Mouse (Mus musculus): ENCODE data around the gene Fgfr2. TPM values are rescaled to one million over a fixed set of nuclear protein-coding genes. Genes with fewer than 3 reads are reported as not detected.
A peak's percentile ranks its signal among the peaks of the same experiment; 100 is the strongest.

Fgfr2 gene
- polyA plus RNA-seq, 1 experiment from 2014 or later: 123 TPM

DNA sequence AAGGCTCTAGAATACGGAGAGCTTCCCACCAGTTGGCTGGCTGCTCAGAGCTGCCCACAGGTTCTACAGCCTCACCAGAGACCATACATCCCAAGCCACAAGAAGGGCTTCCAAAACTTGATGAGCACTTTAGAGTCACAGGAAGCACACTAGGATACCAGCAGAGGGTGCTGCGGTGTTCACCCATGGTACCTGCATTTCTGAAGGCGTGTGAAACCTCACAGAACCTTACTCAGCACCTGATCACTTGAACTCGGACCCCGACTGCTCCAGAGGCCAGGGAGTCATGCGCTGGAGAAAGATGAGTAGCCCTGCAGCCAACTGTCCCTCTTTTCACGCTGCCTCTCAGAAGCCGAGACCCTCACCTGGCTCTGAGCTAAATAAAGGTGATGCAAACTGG, 129.0 kb downstream of the Fgfr2 start:
- Histone ChIP-seq H3K4me1 (no peaks in the 10 kb centered on the region), H3K9me3 (no peaks in the 10 kb centered on the region), H3K27ac (no peak overlapping the region), H3K4me3 (no peak overlapping the region), H3K9ac (no peak overlapping the region), H3K27me3 (no peaks in the 10 kb centered on the region), H3K36me3 (peaks cover 89% of the 10 kb centered on the region), H3K4me2 (replicated peaks) (no peak overlapping the region)
- no peak for ATAC-seq (ENCODE audit: low FRiP score, low read depth)
- WGBS: 88% methylated on average over 8 of the region's 8 CpGs

DNA sequence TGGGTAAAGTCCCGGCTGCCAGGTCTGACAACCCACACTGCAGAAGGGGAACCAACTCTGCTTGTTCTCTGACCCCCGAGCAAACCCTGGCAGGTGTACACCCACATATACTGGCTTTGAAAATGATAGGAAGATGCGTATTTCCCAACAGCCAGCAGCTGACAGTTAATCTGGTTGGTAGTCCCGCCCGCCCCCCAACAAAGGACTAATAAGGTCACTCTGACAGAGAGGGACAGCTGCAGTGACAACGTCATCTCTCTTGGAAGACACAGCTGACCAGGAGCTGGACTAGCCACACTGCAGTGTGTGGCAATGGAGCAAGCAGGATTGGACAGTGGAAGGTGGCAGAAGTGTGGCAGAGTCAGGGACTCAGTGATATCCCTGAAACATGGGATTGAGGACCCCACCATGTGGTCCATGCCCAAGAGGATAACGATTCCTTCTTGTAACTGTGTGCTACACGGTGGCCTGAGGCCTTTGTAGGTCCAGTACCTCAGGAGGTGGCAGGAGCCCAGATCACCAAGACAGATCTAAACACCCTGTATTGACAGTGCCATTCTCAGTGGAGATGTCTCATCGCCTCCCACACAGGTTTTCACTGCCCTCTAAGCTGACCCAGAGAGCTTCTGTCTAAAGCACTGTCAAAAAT, 130.1 kb downstream of the Fgfr2 start:
- H3K4me3 ChIP-seq: no peak overlapping the region
- 85% methylated on average over 9 of the region's 9 CpGs for WGBS
- no peaks in the 10 kb centered on the region for H3K27me3 ChIP-seq
- H3K36me3 ChIP-seq: peaks cover 88% of the 10 kb centered on the region
- no peak overlapping the region for H3K27ac ChIP-seq
- H3K9ac ChIP-seq: no peak overlapping the region
- H3K4me2 ChIP-seq (replicated peaks): no peak overlapping the region
- peak; percentile 75; the same call in 1 of the 2 replicates for ATAC-seq (ENCODE audit: low FRiP score, low read depth)
- H3K9me3 ChIP-seq: no peaks in the 10 kb centered on the region
- H3K4me1 ChIP-seq: no peaks in the 10 kb centered on the region

DNA sequence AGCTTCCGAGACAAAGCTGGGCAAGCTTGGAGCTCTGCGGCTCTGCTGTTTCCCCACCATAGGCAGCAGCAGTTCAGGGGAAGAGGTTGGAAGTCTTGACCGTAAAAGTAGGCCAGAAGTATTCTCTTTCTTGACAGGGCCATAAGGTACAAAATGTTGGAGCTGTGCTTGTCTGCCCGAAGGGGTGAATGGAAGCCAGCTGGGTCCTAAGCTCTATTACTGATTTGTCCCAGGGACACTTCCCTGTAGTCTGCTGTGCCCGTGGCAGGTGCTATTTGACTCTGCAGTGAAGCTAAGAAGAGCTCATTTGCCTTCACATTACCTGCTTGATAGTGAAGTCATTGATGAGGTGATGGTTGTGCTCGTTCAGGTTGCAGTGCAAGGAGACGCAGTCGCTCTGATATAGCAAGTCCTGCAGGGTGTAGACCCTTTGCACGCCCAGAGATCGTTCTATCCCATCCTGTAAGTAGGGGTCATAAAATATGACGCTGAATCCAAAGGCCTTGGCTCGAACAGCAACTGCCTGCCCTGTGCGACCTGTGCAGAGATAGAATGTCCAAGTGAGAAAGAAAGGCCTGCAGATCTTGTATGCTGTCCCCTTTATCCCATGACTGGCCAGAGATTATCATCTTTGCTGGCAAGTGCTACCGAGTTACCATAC, 131.8 kb downstream of the Fgfr2 start:
- no peaks in the 10 kb centered on the region for H3K9me3 ChIP-seq
- no peak overlapping the region for H3K27ac ChIP-seq
- no peak overlapping the region for H3K4me2 ChIP-seq (replicated peaks)
- H3K27me3 ChIP-seq: no peaks in the 10 kb centered on the region
- H3K4me1 ChIP-seq: no peaks in the 10 kb centered on the region
- WGBS: 85% methylated on average over 14 of the region's 14 CpGs
- no peak overlapping the region for H3K9ac ChIP-seq
- ATAC-seq (ENCODE audit: low FRiP score, low read depth): no peak
- H3K4me3 ChIP-seq: no peak overlapping the region
- peaks cover 80% of the 10 kb centered on the region for H3K36me3 ChIP-seq

DNA sequence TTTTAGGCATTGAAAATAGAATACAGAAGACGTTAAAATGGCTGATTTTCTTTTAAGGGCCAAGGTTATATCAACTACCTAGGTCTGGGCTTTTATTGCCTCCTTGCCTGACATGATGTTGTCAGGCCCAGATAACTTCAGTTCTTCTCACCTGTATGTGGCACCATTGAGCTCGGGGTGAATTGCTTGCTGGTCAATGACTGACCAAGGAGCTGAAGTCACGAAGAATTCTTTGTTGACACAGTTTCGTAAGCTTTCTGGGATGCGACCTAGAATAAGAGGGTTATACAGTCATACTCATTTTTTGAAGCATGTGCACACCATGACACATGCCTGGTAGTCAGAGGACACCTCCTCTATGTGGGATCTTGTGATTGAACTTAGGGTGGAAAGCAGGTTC, 133.3 kb downstream of the Fgfr2 start:
- 90% methylated on average over 5 of the region's 5 CpGs for WGBS
- Histone ChIP-seq H3K4me1 (no peaks in the 10 kb centered on the region), H3K9me3 (no peaks in the 10 kb centered on the region), H3K27ac (no peak overlapping the region), H3K9ac (no peak overlapping the region), H3K36me3 (peaks cover 77% of the 10 kb centered on the region), H3K4me3 (no peak overlapping the region), H3K27me3 (no peaks in the 10 kb centered on the region), H3K4me2 (replicated peaks) (no peak overlapping the region)
- no peak for ATAC-seq (ENCODE audit: low FRiP score, low read depth)

DNA sequence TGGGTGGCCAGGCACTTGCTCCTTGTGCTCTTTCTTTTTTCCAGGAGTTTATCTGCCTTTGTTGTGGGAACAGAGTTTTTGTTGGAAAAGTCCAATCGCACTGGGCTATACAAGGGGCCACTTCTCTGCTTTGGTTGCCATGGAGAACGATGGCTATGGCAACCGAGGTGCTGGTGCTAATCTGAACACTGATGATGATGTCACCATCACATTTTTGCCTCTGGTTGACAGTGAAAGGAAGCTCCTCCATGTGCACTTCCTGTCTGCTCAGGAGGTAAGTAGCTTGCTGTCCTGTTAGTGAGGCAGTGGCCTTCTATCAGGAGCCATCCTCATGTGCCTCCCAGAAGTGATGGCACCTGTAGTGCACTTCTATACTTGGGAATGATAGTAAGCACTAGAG, 140.5 kb downstream of the Fgfr2 start:
- Histone ChIP-seq H3K4me3 (no peak overlapping the region), H3K9ac (no peak overlapping the region), H3K36me3 (peaks cover 56% of the 10 kb centered on the region), H3K4me2 (replicated peaks) (no peak overlapping the region), H3K27me3 (no peaks in the 10 kb centered on the region), H3K9me3 (no peaks in the 10 kb centered on the region; the same call in 1 of the 2 replicates), H3K27ac (no peak overlapping the region), H3K4me1 (no peaks in the 10 kb centered on the region)
- ATAC-seq (ENCODE audit: low FRiP score, low read depth): no peak
- 81% methylated on average over 3 of the region's 3 CpGs for WGBS

DNA sequence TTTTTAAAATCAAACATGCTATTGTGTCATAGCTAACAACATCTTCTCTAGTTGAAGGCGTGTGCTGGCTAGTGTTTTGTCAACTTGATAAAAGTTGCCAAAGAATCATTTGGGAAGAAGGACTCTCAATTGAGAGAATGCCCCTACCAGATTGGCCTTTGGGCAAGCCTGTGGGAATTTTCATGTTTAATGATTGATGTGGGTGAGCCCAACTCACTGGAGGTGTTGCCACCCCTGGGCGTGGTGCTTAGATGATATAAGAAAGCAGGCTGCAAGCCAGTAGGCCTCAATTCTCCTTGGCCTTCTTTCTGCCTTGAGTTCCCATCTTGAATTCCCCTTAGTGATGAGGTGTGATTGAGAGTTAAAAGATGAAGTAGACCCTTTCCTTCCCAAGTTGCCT, 145.2 kb downstream of the Fgfr2 start:
- Histone ChIP-seq H3K4me1 (no peaks in the 10 kb centered on the region), H3K36me3 (peaks cover 43% of the 10 kb centered on the region), H3K9ac (no peak overlapping the region), H3K9me3 (no peaks in the 10 kb centered on the region; the same call in 1 of the 2 replicates), H3K4me3 (no peak overlapping the region), H3K4me2 (replicated peaks) (no peak overlapping the region), H3K27ac (no peak overlapping the region), H3K27me3 (no peaks in the 10 kb centered on the region)
- no peak for ATAC-seq (ENCODE audit: low FRiP score, low read depth)
- 96% methylated on average over 2 of the region's 2 CpGs for WGBS

DNA sequence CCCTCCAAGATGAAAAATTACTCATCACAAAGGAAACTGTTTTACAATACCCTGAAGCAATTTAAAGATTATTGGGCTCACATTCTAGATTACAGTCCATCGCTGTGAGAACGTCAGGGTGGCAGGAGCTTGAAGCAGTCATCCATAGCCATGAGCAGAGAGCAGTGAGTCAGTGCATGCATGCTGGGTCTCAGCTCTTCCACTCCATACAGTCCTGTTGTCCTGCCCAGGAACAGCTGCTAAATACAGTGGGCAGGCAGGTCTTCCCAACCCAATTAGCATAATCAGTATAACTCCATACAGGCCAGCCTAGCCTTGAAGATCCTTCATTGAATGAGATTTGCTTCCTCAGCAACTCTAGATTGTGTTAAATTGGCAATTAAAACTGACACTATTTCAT, 147.1 kb downstream of the Fgfr2 start:
- Histone ChIP-seq H3K9me3 (no peaks in the 10 kb centered on the region; the same call in 1 of the 2 replicates), H3K36me3 (peaks cover 28% of the 10 kb centered on the region), H3K4me3 (no peak overlapping the region), H3K9ac (no peak overlapping the region), H3K4me2 (replicated peaks) (no peak overlapping the region), H3K27ac (no peak overlapping the region), H3K27me3 (no peaks in the 10 kb centered on the region), H3K4me1 (no peaks in the 10 kb centered on the region)
- no peak for ATAC-seq (ENCODE audit: low FRiP score, low read depth)
- 83% methylated on average over 2 of the region's 2 CpGs for WGBS

DNA sequence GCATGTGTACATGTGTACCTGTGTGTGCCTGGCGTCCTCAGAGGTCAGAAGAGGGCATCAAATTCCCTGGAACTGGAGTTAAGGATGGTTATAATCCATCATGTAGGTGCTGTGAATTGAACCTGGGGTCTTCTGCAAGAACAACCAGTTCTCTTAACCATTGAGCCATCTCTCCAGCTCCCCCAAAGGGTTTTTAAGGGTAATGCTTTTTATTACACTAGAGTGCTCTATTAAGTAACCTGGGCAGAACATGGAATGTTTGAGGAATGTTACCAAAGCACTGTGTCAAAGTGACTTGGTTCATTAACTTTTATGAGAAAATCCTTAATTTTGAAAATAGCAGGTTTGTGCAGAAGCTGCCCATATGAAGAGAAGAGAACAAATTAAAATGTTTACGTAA, 151.1 kb downstream of the Fgfr2 start:
- Histone ChIP-seq H3K4me3 (no peak overlapping the region), H3K4me1 (no peaks in the 10 kb centered on the region), H3K27me3 (no peaks in the 10 kb centered on the region), H3K9ac (no peak overlapping the region), H3K36me3 (peaks cover 34% of the 10 kb centered on the region), H3K4me2 (replicated peaks) (no peak overlapping the region), H3K9me3 (no peaks in the 10 kb centered on the region), H3K27ac (no peak overlapping the region)
- WGBS: 89% methylated on average over 2 of the region's 2 CpGs
- no peak for ATAC-seq (ENCODE audit: low FRiP score, low read depth)

DNA sequence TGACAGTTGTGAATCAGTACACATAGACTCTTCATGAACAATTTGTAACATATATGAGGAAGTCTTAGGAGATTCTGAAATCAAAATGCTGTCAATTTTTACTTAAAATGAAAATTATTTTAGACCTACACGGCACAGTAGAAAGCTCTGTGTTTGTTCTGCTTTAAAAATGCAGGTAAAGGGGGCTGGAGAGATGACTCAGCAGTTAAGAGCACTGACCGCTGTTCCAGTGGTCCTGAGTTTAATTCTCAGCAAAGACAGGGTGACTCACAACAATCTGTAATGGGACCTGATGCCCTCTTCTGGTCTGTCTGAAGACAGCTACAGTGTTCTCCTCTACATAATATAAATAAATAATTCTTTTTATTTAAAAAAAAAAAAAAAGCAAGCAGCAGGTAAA, 157.4 kb downstream of the Fgfr2 start:
- H3K4me1 ChIP-seq: no peaks in the 10 kb centered on the region
- no peak overlapping the region for H3K4me2 ChIP-seq (replicated peaks)
- no peaks in the 10 kb centered on the region for H3K27me3 ChIP-seq
- H3K27ac ChIP-seq: no peak overlapping the region
- no peaks in the 10 kb centered on the region for H3K9me3 ChIP-seq
- peaks cover 22% of the 10 kb centered on the region for H3K36me3 ChIP-seq
- H3K4me3 ChIP-seq: no peak overlapping the region
- 82% methylated on average over 2 of the region's 2 CpGs for WGBS
- no peak overlapping the region for H3K9ac ChIP-seq
- no peak for ATAC-seq (ENCODE audit: low FRiP score, low read depth)

DNA sequence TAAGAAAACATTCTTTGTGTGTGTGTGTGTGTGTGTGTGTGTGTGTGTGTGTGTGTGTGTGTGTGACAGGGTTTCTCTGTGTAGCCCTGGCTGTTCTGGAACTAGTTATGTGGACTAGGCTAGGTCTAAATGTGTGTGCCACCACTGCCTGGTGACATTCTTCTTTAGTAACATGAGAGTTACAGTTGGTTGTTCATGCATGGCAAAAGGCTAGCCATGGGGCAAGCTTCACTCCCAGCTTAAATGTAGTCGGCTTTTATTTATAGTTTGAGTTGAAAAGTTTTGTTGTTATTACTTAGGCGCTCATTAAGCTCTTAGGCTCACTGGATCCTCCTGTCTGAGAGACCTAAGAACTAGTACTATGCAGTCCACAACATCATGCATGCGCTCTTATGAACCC, 158.8 kb downstream of the Fgfr2 start:
- no peak overlapping the region for H3K27ac ChIP-seq
- H3K4me3 ChIP-seq: no peak overlapping the region
- no peaks in the 10 kb centered on the region for H3K4me1 ChIP-seq
- ATAC-seq (ENCODE audit: low FRiP score, low read depth): no peak
- H3K4me2 ChIP-seq (replicated peaks): no peak overlapping the region
- H3K27me3 ChIP-seq: no peaks in the 10 kb centered on the region
- WGBS: 78% methylated on average over 3 of the region's 3 CpGs
- peaks cover 21% of the 10 kb centered on the region for H3K36me3 ChIP-seq
- no peak overlapping the region for H3K9ac ChIP-seq
- H3K9me3 ChIP-seq: no peaks in the 10 kb centered on the region

DNA sequence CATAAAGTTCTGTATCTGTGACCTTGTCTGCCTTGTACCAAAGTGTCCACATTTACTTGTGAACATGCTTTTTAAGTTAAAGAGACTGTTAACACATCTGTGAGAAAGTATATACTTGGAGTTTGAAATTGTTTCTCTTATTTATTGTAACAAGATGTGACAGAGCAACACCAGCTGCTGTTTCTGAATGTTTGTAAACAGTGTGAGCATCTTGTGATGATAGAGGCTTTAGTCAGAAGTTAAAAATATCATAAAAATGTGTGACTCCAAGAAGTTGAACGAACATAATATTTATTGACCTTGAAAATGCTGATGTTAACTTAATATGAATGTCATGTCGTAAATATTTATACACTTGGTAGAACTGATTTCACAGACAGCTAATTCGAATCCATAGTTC, 172.5 kb downstream of the Fgfr2 start:
- Histone ChIP-seq H3K4me2 (replicated peaks) (no peak overlapping the region), H3K27me3 (no peaks in the 10 kb centered on the region), H3K4me1 (no peaks in the 10 kb centered on the region), H3K36me3 (no peaks in the 10 kb centered on the region), H3K9ac (no peak overlapping the region), H3K9me3 (no peaks in the 10 kb centered on the region), H3K27ac (no peak overlapping the region), H3K4me3 (no peak overlapping the region)
- ATAC-seq (ENCODE audit: low FRiP score, low read depth): no peak
- 84% methylated on average over 3 of the region's 3 CpGs for WGBS

DNA sequence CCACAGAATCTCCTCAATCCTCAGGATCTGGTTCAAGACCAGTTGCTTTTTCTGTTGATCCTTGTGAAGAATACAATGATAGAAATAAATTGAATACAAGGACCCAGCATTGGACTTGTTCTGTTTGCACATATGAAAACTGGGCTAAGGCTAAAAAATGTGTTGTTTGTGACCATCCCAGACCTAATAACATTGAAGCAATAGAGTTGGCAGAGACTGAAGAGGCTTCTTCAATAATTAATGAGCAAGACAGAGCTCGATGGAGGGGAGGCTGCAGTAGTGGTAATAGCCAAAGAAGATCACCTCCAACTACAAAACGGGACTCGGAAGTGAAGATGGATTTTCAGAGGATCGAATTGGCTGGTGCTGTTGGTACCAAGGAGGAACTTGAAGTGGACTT, 173.2 kb downstream of the Fgfr2 start:
- no peak for ATAC-seq (ENCODE audit: low FRiP score, low read depth)
- no peaks in the 10 kb centered on the region for H3K36me3 ChIP-seq
- H3K4me3 ChIP-seq: no peak overlapping the region
- no peak overlapping the region for H3K27ac ChIP-seq
- H3K9ac ChIP-seq: no peak overlapping the region
- H3K27me3 ChIP-seq: no peaks in the 10 kb centered on the region
- no peaks in the 10 kb centered on the region for H3K9me3 ChIP-seq
- WGBS: 92% methylated on average over 4 of the region's 4 CpGs
- no peaks in the 10 kb centered on the region for H3K4me1 ChIP-seq
- no peak overlapping the region for H3K4me2 ChIP-seq (replicated peaks)

DNA sequence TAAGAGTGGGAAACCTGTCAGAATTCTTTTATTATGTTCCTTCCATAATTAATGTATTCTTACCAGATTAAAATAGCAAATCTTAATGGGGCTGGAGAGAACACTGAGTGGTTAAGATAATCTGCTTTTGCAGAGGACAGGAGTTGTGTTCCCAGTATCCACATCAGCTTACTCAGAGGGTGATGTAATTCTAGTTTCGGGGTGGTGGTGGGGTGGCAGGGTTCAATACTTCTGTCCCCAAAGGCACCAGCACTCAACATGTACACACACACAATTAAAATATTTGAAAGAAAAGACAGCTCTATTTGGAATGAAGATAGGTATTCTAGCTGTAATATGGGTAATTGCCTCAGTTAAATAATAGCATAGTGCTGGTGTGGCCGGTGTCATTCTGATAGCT, 182.6 kb downstream of the Fgfr2 start:
- ATAC-seq (ENCODE audit: low FRiP score, low read depth): no peak
- Histone ChIP-seq H3K4me3 (no peak overlapping the region), H3K9me3 (no peaks in the 10 kb centered on the region), H3K4me1 (peaks cover 7% of the 10 kb centered on the region), H3K4me2 (replicated peaks) (no peak overlapping the region), H3K27ac (no peak overlapping the region), H3K9ac (no peak overlapping the region), H3K36me3 (no peaks in the 10 kb centered on the region), H3K27me3 (no peaks in the 10 kb centered on the region)
- 80% methylated on average over 2 of the region's 2 CpGs for WGBS
